Mouse (Mus musculus): ENCODE measurements around the gene Reep3.

DNA sequence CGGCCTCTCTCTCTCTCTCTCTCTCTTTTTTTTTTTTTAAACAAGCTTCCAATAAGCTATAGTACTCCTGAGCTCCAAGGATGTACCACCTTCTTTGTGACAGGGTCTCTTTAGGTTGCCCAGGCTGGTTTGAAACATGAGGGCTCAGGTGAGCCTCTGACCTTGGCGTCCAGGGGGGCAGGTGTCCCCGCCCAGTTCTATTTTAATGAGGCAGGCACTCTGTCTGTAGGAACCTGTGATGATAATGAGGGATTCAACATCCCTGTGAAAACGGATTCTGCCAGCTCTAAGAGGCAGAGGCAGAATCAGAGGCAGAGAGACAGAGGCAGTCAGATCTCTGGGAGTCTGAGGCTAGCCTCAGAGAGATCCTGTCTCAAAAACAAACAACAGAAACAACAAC lies 14.2 kb downstream of the Reep3 start:
- TF ChIP-seq CTCF (IDR thresholded peaks at IDR 0.05; ENCODE audit: borderline replicate concordance, control insufficient read depth, extremely low read depth, insufficient read depth, low read length, poor library complexity) (no peak), POLR2A (IDR thresholded peaks at IDR 0.05; ENCODE audit: control insufficient read depth, extremely low read depth, insufficient read depth, low read length, poor library complexity) (no peak)
